Mouse (Mus musculus) ES-Bruce4 (cell line): Measurements from ENCODE around the gene Dusp2.

Experiments used
- CTCF ChIP-seq: IDR thresholded peaks from one replicate; pipeline ENCODE4 v1.8.1; 2011; ENCODE audit warnings: low read depth, low read length
- POLR2A ChIP-seq: IDR thresholded peaks from one replicate; pipeline ENCODE4 v1.8.1; 2011; ENCODE audit warnings: low read length; ENCODE audit not compliant: insufficient read depth

- TF ChIP-seq POLR2A = no peak
- TF ChIP-seq CTCF = no peak
Measured at GRCm38 (mm10) chr2:127337531-127337930, 1.6 kb downstream of the Dusp2 start.
